Mouse (Mus musculus): ENCODE results near the gene Enpp6.

GRCm38 (mm10) chr8:47058971-47059370, 72.3 kb downstream of the Enpp6 start:
- TF ChIP-seq EP300 (IDR thresholded peaks at IDR 0.05; ENCODE audit: insufficient read depth, low read depth, low read length) = no peak
- TF ChIP-seq CTCF (IDR thresholded peaks at IDR 0.05) = no peak

Data from heart, adult 2 months (tissue).